Mouse (Mus musculus): ENCODE results near the gene A830031A19Rik.

DNA sequence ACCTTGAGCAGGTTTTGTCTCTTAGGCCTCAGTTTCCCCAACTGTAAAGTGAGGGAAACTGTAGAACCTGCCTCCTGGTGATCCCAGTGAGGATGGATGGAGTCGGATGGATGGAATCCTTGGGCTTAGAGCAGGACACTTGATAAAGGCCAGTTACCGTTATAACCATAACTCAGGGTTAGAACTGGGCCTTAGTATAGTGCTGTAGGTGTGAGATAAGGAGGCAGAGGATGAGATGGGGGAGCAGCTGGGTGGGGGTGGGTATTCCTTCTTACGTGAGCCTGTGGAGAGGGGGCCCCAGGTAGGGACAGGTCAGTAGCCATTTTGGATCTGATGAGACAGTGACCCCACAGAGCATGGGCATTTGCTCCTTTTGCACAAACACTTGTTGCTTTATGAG is 26.8 kb upstream of the A830031A19Rik start:
- TF ChIP-seq CTCF (IDR thresholded peaks at IDR 0.05; ENCODE audit: extremely low read depth, insufficient read depth, insufficient read length, insufficient replicate concordance) (no peak), POLR2A (IDR thresholded peaks at IDR 0.05; ENCODE audit: low read depth, low read length) (no peak)
